Mouse (Mus musculus) monocyte, adult 5-6 weeks (primary cell): ENCODE data around the gene Clspn. TPM values are rescaled to one million over a fixed set of nuclear protein-coding genes. Genes with fewer than 3 reads are reported as not detected.
A peak's percentile ranks its signal among the peaks of the same experiment; 100 is the strongest.

Experiments used
- ATAC-seq: fragments of 153-309, 156-312 bp; replicated peaks from 2 replicates; pipeline ENCODE4 v1.8.0; 2017; ENCODE audit warnings: mild to moderate bottlenecking; ENCODE audit not compliant: low TSS enrichment, insufficient number of reproducible peaks, severe bottlenecking, poor library complexity, low FRiP score
- total RNA-seq: library from RNA; stranded (forward); fragments of 200-1000, 200-491, 200-594 nt; gene quantifications from 3 replicates; pipeline ENCODE4 v1.2.3, GENCODE M21; 2017

Gene Clspn
- total RNA-seq, 1 experiment from 2014 or later, result 9.2 TPM

GRCm38 (mm10) chr4:126553105-126553504 lies 3.6 kb upstream of the Clspn start:
- ATAC-seq, result 0 out of 2 replicates have a peak, but pooled peaks have one; percentile 28

- ATAC-seq, result no peak
These were observed 3.0 kb upstream of the Clspn start for GRCm38 (mm10) chr4:126553685-126554084.

GRCm38 (mm10) chr4:126554462-126554861 lies 2.3 kb upstream of the Clspn start:
- ATAC-seq, result 0 out of 2 replicates have a peak, but pooled peaks have one; percentile 34

GRCm38 (mm10) chr4:126563798-126564197 lies 7.1 kb downstream of the Clspn start:
- ATAC-seq, result no peak

GRCm38 (mm10) chr4:126567243-126567642 lies 10.5 kb downstream of the Clspn start:
- no peak for ATAC-seq

GRCm38 (mm10) chr4:126569783-126570182 lies 13.0 kb downstream of the Clspn start:
- ATAC-seq, result no peak

- ATAC-seq, result no peak
These were observed 19.5 kb downstream of the Clspn start for GRCm38 (mm10) chr4:126576281-126576680.

GRCm38 (mm10) chr4:126577920-126578319 lies 21.2 kb downstream of the Clspn start:
- no peak for ATAC-seq

- no peak for ATAC-seq
These were observed 22.3 kb downstream of the Clspn start for GRCm38 (mm10) chr4:126579077-126579476.

- ATAC-seq, result no peak
These were observed 29.0 kb downstream of the Clspn start for GRCm38 (mm10) chr4:126585739-126586138.

- no peak for ATAC-seq
These were observed 35.3 kb downstream of the Clspn start for GRCm38 (mm10) chr4:126592039-126592438.

GRCm38 (mm10) chr4:126599971-126600754 lies 43.4 kb downstream of the Clspn start:
- ATAC-seq, result peak; percentile 75

- no peak for ATAC-seq
These were observed 45.1 kb downstream of the Clspn start for GRCm38 (mm10) chr4:126601597-126602444.

GRCm38 (mm10) chr4:126602445-126602762 lies 45.7 kb downstream of the Clspn start:
- no peak for ATAC-seq

GRCm38 (mm10) chr4:126604141-126604540 lies 47.4 kb downstream of the Clspn start:
- no peak for ATAC-seq

- ATAC-seq, result no peak
These were observed 49.0 kb downstream of the Clspn start for GRCm38 (mm10) chr4:126605751-126606150.

- ATAC-seq, result peak; percentile 83
These were observed 53.0 kb downstream of the Clspn start, which contains the start of gene 5730409E04Rik for GRCm38 (mm10) chr4:126609606-126610181. TSS of gene 5730409E04Rik (plus strand) at chr4:126609818.

- ATAC-seq, result no peak
These were observed 55.3 kb downstream of the Clspn start for GRCm38 (mm10) chr4:126611991-126612390.

- ATAC-seq, result no peak
These were observed 59.6 kb downstream of the Clspn start for GRCm38 (mm10) chr4:126616312-126616711.
